Mouse (Mus musculus) common myeloid progenitor, adult 5-6 weeks (primary cell): ENCODE results near the gene Scn3a. TPM values are rescaled to one million over a fixed set of nuclear protein-coding genes. Genes with fewer than 3 reads are reported as not detected.
"Not testable (repeated sequence)": the region's sequence is repeated elsewhere in the genome, so short reads cannot be mapped to it uniquely, and the experiment has no call there.

Experiments used
- ATAC-seq: replicated peaks from 2 replicates; pipeline ENCODE4 v1.8.0; 2016; ENCODE audit warnings: low read depth, mild to moderate bottlenecking, moderate TSS enrichment, inconsistent platforms; ENCODE audit not compliant: poor library complexity, severe bottlenecking
- total RNA-seq: library from RNA; stranded (forward); fragments of 200-1000, 187-1606 nt; gene quantifications from 2 replicates; pipeline ENCODE4 v1.2.3, GENCODE M21; 2017

Scn3a gene
- total RNA-seq, 1 experiment from 2014 or later, result not detected

GRCm38 (mm10) chr2:65508217-65508616, 59.2 kb downstream of the Scn3a start:
- 0 out of 2 replicates have a peak, but pooled peaks have one; percentile 36 for ATAC-seq

DNA sequence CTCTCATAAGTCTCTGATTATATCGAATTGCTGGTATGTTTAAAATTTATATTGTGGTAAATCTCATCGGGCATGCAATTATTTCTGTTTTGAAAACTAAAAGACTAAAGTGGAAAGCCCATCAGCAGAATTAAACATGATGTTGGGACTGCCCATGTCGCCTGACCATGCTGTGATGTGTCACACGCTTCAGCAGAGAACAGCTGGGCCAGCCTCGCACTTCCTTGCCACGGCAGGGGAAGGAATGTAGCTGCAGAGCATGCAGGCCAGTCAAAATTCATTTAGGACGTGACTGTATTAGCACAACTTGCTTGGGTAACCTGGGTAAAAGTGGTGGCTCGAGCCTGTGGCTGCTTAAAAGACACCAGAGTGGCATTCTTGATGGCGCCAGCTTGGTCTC, 77.0 kb downstream of the Scn3a start:
- ATAC-seq, result no peak

DNA sequence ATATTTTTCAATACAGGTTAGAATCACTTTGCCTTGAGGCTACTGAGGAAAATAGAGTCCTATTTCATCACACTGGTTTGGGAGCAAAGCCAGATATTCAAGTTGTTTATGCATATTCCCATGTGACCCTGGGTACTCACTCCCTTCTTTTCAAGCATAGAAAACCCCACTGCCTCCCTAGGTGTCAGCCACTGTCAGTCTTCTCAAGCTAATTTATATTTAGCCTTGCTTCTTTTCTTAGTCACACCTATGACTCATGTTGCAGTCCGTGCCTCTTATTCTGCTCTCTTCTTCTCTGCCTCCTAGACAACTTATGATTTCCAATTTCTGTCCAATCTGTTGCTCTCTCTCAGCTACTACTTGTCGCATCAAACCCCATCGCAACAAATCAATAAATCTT, 84.0 kb downstream of the Scn3a start:
- no peak for ATAC-seq

GRCm38 (mm10) chr2:65481007-65481672, 86.3 kb downstream of the Scn3a start:
- ATAC-seq, result peak; percentile 97

GRCm38 (mm10) chr2:65471311-65471882, 96.0 kb downstream of the Scn3a start:
- no peak for ATAC-seq

DNA sequence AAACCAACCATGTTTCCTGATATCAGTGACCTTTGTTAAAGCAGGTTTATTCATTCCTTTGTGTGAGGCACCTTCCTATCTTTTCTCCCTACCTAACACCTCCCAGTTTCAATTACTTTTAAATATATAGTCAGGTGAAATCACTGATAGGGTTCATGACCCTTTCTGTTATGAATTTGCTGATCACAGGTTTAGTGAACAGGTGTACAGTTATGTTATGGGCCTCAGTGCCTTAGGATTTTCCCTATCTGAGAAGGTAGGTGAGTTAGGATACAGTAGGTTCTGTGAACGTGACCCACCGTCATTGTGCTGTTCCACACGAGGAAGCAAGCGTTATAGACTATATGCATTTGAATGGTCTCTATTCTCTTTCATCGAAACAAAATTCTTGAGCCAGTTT, 101.7 kb downstream of the Scn3a start:
- no peak for ATAC-seq

DNA sequence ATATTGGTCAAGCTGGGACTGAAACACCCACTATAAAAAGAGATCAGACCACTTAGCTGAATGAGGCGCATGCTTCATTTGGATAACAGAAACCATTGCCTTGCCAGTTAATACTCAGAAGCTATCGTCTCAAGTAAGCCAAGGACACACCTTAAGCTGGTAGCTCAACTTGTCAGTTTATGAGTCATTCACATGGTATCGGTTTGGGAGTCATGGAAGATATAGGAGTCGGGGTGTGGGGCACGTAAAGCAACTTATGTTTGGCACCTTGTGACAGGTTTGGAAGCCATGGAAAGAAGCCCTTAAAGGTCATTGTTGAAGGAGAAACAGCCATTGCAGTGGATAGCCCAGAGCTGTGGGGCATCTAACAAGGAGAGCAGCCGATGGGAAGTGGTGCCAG, 113.7 kb downstream of the Scn3a start:
- no peak for ATAC-seq

DNA sequence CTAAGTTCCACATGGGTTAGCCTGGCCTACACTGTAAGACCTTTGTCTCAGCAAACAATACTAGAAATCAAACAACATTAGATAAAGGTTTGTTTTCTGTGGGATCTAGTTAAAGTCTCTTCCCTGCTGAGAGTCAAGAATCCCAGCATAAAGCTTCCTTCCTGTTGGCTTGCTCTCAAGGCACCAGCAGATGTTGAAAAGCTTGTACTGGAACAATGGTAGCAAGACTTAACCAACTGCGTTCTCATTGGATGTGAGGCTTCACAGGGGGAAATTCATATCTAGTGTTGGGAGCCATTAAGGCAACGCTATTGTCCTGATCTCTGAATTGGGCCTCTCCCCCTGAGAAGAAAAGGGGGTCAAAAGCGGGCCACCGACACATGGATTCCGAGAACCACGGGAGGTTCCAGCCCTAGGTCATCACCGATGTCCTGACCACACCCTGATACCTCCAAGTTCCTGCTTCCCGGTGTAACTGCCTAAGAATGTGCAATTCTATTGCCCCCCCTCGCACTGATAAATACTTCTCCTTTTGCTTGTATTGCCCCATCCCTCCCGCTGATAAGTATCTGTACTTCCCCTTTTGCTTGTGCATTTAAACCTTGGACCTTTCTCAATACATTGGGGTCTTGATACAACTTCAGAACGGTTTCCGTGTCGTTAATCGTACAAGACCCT, 115.9 kb downstream of the Scn3a start:
- not testable (repeated sequence) for ATAC-seq

DNA sequence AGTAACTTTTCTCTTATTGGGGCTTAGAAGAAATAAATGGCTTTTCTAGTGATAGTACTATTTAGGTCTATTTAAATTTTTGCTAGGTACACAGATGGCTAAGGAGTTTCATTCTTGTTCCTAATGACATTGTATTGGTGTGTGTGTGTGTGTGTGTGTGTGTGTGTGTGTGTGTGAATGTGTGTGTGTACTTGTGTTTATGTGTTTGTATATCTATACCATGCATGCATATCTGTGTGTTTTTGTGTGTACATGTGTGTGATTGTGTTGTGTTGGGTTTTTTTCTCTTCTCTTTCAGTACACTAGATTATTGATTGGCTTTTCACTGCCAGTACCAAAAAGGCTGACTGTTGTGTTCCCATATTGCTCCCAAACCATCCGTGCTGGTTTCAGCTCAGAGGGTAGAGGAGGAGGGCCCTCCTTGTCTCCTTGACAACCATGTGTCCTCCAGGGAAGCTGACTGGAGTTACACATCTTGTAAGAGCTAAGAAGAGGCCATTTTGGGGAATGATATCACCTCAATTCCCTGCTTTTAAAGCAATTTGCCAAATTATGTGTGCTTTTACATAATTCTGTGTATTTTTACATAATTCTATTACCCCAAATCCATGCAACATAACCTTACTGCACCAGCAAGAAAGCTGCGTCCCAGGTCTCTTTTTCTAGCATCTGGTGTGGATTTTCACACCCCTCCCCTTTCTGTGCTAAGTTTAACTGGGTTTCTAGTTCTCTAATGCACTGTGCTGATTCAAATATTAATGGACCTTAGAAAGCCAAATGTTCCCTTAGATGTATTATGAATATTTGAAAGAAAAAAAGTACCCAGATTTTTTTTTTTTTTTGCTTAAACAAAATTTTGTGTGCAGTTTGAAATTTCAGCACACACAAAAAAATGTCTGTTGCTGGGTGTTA, 116.7 kb downstream of the Scn3a start:
- ATAC-seq, result no peak

DNA sequence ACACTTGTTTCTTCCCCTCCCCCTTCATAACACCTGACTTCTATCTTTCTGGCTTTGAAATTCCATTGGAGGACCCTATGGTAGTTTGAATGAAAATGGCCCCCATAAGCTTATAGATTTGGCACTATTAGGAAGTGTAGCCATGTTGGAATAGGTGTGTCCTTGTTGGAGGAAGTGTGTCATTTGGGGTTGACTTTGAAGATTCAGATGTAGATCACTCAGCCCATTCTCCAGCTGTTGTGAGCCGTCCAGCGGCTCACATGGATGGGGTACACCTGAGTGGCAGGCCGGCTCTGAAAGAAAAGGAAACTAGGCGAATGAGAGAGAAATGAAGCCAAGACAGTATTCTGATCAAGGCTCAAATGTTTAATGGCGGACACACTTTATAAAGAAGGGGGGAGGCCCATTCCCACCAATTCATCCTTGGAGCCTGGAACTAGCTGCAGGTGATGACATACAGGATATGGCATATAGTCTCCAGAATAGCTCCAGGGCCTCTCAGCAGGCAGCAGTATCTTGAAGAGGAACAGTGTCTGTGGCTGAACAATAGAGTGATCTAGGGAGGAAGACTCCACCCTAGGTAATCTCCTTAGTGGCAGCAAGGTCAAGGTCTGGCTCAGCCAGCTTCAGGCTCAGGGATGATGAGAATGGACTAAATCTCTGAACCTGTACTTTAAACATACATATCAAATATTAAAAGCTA, 118.2 kb downstream of the Scn3a start:
- no peak for ATAC-seq

- no peak for ATAC-seq
Measured at GRCm38 (mm10) chr2:65443082-65443481, 124.3 kb downstream of the Scn3a start.

DNA sequence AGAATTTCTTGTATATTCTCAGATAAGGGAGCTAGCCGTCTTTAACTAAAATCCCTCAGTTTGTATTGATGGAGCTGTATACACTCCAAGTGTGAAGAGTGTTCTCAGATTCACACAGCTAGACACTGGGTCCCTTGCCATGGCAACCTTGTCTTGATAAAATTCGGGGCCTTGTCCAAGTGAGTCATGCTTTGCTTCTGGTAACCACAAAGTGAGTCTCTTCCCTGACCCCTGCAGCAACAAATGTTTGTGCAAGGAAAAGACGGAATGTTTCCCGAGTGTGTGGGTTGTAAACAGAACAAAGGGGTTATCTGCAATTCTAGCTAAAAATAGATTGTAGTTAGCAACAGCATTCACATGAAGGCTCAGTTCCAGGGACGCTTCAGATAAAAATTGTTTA, 125.9 kb downstream of the Scn3a start:
- ATAC-seq, result no peak

DNA sequence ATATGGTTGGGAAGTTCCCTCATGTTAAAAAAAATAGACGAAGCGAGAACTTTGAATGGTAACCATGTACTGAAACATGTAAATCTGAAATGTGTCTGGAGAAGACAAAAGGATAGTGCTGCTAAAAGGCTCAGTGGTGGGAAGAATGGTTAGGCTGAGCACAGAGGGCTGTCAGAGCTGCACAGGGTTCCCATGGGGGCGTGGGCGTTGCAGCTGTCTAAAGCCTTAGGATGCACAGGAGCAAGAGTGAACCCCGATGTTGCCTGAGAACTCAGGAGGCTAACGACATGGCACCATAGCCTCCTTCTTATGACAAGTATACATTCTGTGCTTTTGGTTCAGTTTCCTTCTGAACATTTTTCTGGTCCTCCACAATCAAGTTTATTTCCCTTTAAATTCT, 126.3 kb downstream of the Scn3a start:
- ATAC-seq, result no peak

GRCm38 (mm10) chr2:65436917-65437316, 130.5 kb downstream of the Scn3a start:
- no peak for ATAC-seq

- ATAC-seq, result no peak
Measured at GRCm38 (mm10) chr2:65423501-65423900, 143.9 kb downstream of the Scn3a start.

DNA sequence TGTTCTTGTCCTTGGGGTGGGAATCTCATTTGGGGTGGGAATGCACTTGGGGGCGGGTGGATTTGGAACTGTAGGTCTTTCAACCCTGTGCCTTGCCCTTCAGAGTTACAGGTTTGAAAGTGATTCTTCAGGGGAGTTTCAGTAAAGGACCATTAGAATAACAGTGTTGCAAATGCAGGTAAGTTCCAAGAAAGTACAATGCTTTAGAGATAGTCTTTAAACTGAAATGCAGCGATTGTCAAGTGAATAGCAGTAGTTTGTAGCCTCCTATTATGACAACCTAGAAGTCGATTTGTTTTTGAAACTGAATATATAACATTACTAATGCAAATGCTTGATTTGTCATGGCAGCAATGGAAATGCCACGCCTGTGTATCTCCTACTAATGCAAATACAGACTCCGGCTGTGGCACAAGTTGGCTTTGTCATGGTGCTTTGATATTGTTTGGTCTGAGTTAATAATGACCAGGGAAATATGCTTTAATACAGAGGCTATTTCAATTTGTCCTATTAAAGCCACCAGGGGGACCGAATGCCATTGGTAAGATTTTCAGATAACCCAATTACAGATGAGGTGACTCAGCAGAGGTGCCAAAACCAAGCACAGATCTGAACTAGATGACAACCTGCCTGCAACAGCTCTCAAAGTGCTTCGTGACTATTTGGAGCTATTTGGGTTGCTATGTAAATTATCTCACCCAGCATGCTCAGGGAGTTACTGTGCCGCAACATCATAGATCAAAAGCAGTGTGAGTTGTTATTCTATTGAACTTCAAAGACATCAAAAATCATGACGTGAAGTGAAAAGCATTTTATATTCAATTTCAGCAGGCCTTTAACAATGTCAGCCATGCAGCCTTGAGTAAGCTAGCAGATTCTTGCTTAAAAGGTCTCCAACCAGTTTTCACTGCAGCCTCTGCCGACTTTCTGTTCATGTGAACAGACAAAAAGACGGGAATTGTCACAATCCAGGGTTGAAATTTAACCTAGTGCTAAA, 145.9 kb downstream of the Scn3a start:
- ATAC-seq, result no peak

DNA sequence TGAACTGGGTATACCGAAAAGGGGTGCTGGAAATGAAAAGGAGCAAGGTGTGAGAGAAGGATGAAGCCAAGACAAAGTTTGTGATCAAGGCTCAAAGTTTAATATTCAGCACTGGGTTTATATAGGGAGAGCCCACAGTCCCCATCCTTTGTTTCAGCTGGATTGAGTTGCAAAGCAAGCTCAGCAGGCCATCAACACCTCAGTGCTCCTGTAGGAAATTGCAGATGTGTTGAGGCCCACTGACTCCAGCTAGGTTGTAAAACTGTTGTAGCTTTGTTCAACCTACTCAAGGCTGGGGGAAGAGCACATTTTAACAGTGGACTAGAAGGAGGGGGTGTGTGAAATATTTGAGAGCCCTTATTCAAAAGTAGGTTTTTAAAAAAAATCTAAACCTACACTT, 148.8 kb downstream of the Scn3a start:
- ATAC-seq, result no peak

GRCm38 (mm10) chr2:65416535-65416934, 150.9 kb downstream of the Scn3a start:
- no peak for ATAC-seq

- ATAC-seq, result no peak
Measured at GRCm38 (mm10) chr2:65415294-65415693, 152.1 kb downstream of the Scn3a start.
